Mouse (Mus musculus): ENCODE measurements around the gene Col4a3. TPM values are rescaled to one million over a fixed set of nuclear protein-coding genes. Genes with fewer than 3 reads are reported as not detected.

Col4a3 gene
- polyA plus RNA-seq, 1 experiment from 2014 or later, result 0.11 TPM

GRCm38 (mm10) chr1:82590266-82590665 lies 3.5 kb downstream of the Col4a3 start:
- H3K27me3 ChIP-seq (ENCODE audit: control insufficient read depth, insufficient read depth, low read length), result peaks cover 13% of the 10 kb centered on the region
- H3K36me3 ChIP-seq (ENCODE audit: control insufficient read depth, insufficient read depth, low read length), result no peaks in the 10 kb centered on the region
- no peak overlapping the region for H3K4me3 ChIP-seq (ENCODE audit: low read depth, low read length)
- H3K4me2 ChIP-seq (ENCODE audit: low read depth), result no peak overlapping the region
- no peaks in the 10 kb centered on the region; the same call in 1 of the 2 replicates for H3K4me1 ChIP-seq (ENCODE audit: control insufficient read depth, insufficient read depth, low read length)
- no peak overlapping the region for H3K9ac ChIP-seq (ENCODE audit: low read length)
- ATAC-seq (ENCODE audit: insufficient read depth, low FRiP score, low TSS enrichment) (no peak), DNase-seq (ENCODE audit: low spot score) (no peak)
- no peak overlapping the region for H3K27ac ChIP-seq (ENCODE audit: low read depth, low read length)
- H3K9me3 ChIP-seq (ENCODE audit: control insufficient read depth, low read length), result no peaks in the 10 kb centered on the region
- 77% methylated on average over 4 of the region's 4 CpGs for WGBS

GRCm38 (mm10) chr1:82596864-82597596 lies 10.3 kb downstream of the Col4a3 start:
- Histone ChIP-seq H3K27ac (ENCODE audit: low read depth, low read length) (no peak overlapping the region), H3K4me3 (ENCODE audit: low read depth, low read length) (no peak overlapping the region), H3K36me3 (ENCODE audit: control insufficient read depth, insufficient read depth, low read length) (no peaks in the 10 kb centered on the region), H3K9ac (ENCODE audit: low read length) (no peak overlapping the region), H3K4me1 (ENCODE audit: control insufficient read depth, insufficient read depth, low read length) (no peaks in the 10 kb centered on the region), H3K27me3 (ENCODE audit: control insufficient read depth, insufficient read depth, low read length) (no peaks in the 10 kb centered on the region), H3K9me3 (ENCODE audit: control insufficient read depth, low read length) (no peaks in the 10 kb centered on the region), H3K4me2 (ENCODE audit: low read depth) (no peak overlapping the region)
- 54% methylated on average over 6 of the region's 6 CpGs for WGBS
- no peak for ATAC-seq (ENCODE audit: insufficient read depth, low FRiP score, low TSS enrichment)
- DNase-seq (ENCODE audit: low spot score), result peak; percentile 37

GRCm38 (mm10) chr1:82603198-82603950 lies 16.7 kb downstream of the Col4a3 start:
- Histone ChIP-seq H3K27me3 (ENCODE audit: control insufficient read depth, insufficient read depth, low read length) (no peaks in the 10 kb centered on the region), H3K9ac (ENCODE audit: low read length) (no peak overlapping the region), H3K36me3 (ENCODE audit: control insufficient read depth, insufficient read depth, low read length) (no peaks in the 10 kb centered on the region), H3K4me2 (ENCODE audit: low read depth) (no peak overlapping the region), H3K4me3 (ENCODE audit: low read depth, low read length) (no peak overlapping the region), H3K4me1 (ENCODE audit: control insufficient read depth, insufficient read depth, low read length) (no peaks in the 10 kb centered on the region), H3K9me3 (ENCODE audit: control insufficient read depth, low read length) (no peaks in the 10 kb centered on the region), H3K27ac (ENCODE audit: low read depth, low read length) (no peak overlapping the region)
- 79% methylated on average over 7 of the region's 7 CpGs for WGBS
- DNase-seq (ENCODE audit: low spot score), result no peak
- ATAC-seq (ENCODE audit: insufficient read depth, low FRiP score, low TSS enrichment), result no peak

GRCm38 (mm10) chr1:82605347-82605746 lies 18.6 kb downstream of the Col4a3 start:
- ATAC-seq (ENCODE audit: insufficient read depth, low FRiP score, low TSS enrichment), result no peak
- no peak for DNase-seq (ENCODE audit: low spot score)
- H3K4me3 ChIP-seq (ENCODE audit: low read depth, low read length), result no peak overlapping the region
- no peaks in the 10 kb centered on the region for H3K36me3 ChIP-seq (ENCODE audit: control insufficient read depth, insufficient read depth, low read length)
- no peaks in the 10 kb centered on the region for H3K9me3 ChIP-seq (ENCODE audit: control insufficient read depth, low read length)
- no peak overlapping the region for H3K9ac ChIP-seq (ENCODE audit: low read length)
- H3K4me1 ChIP-seq (ENCODE audit: control insufficient read depth, insufficient read depth, low read length), result no peaks in the 10 kb centered on the region
- H3K27me3 ChIP-seq (ENCODE audit: control insufficient read depth, insufficient read depth, low read length), result no peaks in the 10 kb centered on the region
- 89% methylated on average over 7 of the region's 7 CpGs for WGBS
- H3K27ac ChIP-seq (ENCODE audit: low read depth, low read length), result no peak overlapping the region
- no peak overlapping the region for H3K4me2 ChIP-seq (ENCODE audit: low read depth)

- Histone ChIP-seq H3K9ac (ENCODE audit: low read length) (no peak overlapping the region), H3K4me3 (ENCODE audit: low read depth, low read length) (no peak overlapping the region), H3K4me1 (ENCODE audit: control insufficient read depth, insufficient read depth, low read length) (no peaks in the 10 kb centered on the region), H3K36me3 (ENCODE audit: control insufficient read depth, insufficient read depth, low read length) (no peaks in the 10 kb centered on the region), H3K27ac (ENCODE audit: low read depth, low read length) (no peak overlapping the region), H3K4me2 (ENCODE audit: low read depth) (no peak overlapping the region), H3K9me3 (ENCODE audit: control insufficient read depth, low read length) (no peaks in the 10 kb centered on the region), H3K27me3 (ENCODE audit: control insufficient read depth, insufficient read depth, low read length) (no peaks in the 10 kb centered on the region)
- 87% methylated on average over 7 of the region's 7 CpGs for WGBS
- ATAC-seq (ENCODE audit: insufficient read depth, low FRiP score, low TSS enrichment) (no peak), DNase-seq (ENCODE audit: low spot score) (no peak)
Observed at GRCm38 (mm10) chr1:82605856-82606255, 19.1 kb downstream of the Col4a3 start.

DNA sequence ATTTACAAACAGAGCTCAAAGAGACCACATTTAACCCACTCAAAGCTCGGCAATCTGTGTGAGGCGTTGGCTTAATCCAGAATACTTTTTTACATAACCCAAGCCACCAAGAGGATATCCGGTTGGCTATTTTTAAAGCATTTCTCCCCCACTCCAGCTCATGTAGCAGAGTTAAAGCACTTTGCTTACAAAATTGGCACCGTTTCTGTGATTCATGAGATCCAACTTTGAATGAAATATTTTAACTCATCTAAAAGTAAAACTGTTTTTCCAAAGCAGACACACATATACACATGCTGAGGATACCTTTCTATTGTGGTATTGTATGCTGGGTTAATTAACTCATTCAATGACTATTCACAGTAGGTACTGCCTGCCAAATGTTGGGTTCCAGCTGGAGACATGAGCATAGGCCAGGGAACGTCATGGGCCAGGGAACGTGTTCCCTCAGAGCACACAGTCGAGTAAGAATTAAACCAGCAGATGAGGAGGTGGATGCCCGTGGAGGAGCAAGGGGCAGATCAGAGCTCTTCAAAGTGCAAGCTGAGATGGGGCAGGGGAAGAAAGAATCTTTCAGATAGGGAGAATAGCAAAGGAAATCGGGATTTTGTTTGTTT lies 22.0 kb downstream of the Col4a3 start:
- Histone ChIP-seq H3K27me3 (ENCODE audit: control insufficient read depth, insufficient read depth, low read length) (no peaks in the 10 kb centered on the region), H3K9ac (ENCODE audit: low read length) (no peak overlapping the region), H3K9me3 (ENCODE audit: control insufficient read depth, low read length) (no peaks in the 10 kb centered on the region), H3K4me1 (ENCODE audit: control insufficient read depth, insufficient read depth, low read length) (no peaks in the 10 kb centered on the region), H3K27ac (ENCODE audit: low read depth, low read length) (no peak overlapping the region), H3K4me2 (ENCODE audit: low read depth) (no peak overlapping the region), H3K4me3 (ENCODE audit: low read depth, low read length) (no peak overlapping the region), H3K36me3 (ENCODE audit: control insufficient read depth, insufficient read depth, low read length) (no peaks in the 10 kb centered on the region)
- WGBS, result 83% methylated on average over 9 of the region's 9 CpGs
- ATAC-seq (ENCODE audit: insufficient read depth, low FRiP score, low TSS enrichment) (no peak), DNase-seq (ENCODE audit: low spot score) (no peak)

GRCm38 (mm10) chr1:82612061-82612660 lies 25.4 kb downstream of the Col4a3 start:
- WGBS, result 76% methylated on average over 9 of the region's 9 CpGs
- Histone ChIP-seq H3K27me3 (ENCODE audit: control insufficient read depth, insufficient read depth, low read length) (no peaks in the 10 kb centered on the region), H3K36me3 (ENCODE audit: control insufficient read depth, insufficient read depth, low read length) (no peaks in the 10 kb centered on the region), H3K4me1 (ENCODE audit: control insufficient read depth, insufficient read depth, low read length) (no peaks in the 10 kb centered on the region), H3K9ac (ENCODE audit: low read length) (no peak overlapping the region), H3K27ac (ENCODE audit: low read depth, low read length) (no peak overlapping the region), H3K4me2 (ENCODE audit: low read depth) (no peak overlapping the region), H3K9me3 (ENCODE audit: control insufficient read depth, low read length) (no peaks in the 10 kb centered on the region), H3K4me3 (ENCODE audit: low read depth, low read length) (no peak overlapping the region)
- ATAC-seq (ENCODE audit: insufficient read depth, low FRiP score, low TSS enrichment) (no peak), DNase-seq (ENCODE audit: low spot score) (no peak)

DNA sequence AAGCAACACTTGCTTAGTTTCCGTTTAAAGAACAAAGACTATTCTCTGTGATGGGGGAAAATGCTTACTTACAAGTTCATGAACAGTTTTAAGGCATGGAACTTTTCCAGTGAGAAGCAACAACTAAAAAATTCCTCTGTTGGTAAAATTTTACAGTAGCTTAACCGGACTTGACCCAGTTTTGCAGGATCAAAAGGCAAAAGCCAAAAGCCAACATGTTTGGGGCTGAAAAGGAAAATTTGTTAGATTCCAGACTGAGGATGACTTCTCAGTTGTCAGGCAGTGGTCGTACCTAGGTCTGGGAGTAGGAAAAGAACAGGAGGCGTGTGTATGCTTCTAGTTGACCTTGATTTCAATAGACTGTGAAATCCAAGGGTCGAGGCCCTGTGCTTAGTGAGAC lies 31.3 kb downstream of the Col4a3 start:
- no peak overlapping the region for H3K4me2 ChIP-seq (ENCODE audit: low read depth)
- H3K9ac ChIP-seq (ENCODE audit: low read length), result no peak overlapping the region
- H3K4me3 ChIP-seq (ENCODE audit: low read depth, low read length), result no peak overlapping the region
- no peak for DNase-seq (ENCODE audit: low spot score)
- no peak overlapping the region for H3K27ac ChIP-seq (ENCODE audit: low read depth, low read length)
- ATAC-seq (ENCODE audit: insufficient read depth, low FRiP score, low TSS enrichment), result no peak
- no peaks in the 10 kb centered on the region for H3K36me3 ChIP-seq (ENCODE audit: control insufficient read depth, insufficient read depth, low read length)
- WGBS, result 64% methylated on average over 5 of the region's 5 CpGs
- H3K4me1 ChIP-seq (ENCODE audit: control insufficient read depth, insufficient read depth, low read length), result no peaks in the 10 kb centered on the region
- H3K9me3 ChIP-seq (ENCODE audit: control insufficient read depth, low read length), result no peaks in the 10 kb centered on the region
- H3K27me3 ChIP-seq (ENCODE audit: control insufficient read depth, insufficient read depth, low read length), result no peaks in the 10 kb centered on the region
